In the genomic region with DNA sequence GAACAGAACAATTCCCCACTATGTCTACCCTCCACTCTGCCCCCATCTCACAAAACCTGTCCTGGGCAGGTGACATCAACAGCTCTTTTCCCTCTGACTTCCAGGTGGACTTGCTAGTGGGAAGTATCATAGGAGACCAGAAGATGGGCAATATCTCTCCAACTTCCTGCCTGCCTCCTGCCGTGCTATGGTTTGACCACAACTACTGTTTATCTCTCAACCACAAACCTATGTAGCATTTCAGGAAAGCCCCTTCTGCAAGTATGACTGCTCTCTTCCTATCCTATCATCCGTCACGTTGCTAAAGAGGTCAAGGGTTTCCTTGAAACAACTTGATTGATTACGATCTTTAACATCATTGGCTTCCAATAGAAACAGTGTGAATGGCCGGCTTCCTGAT, we compare ENCODE assay signal across 16 mouse cellular contexts. TPM values are rescaled to one million over a fixed set of nuclear protein-coding genes. Genes with fewer than 3 reads are reported as not detected.
"Had no signal": no experiment of that assay in that cellular context is flagged by ENCODE, and none has a peak within 500 bp of the region (broad histone marks: within the 10 kb centered on the region; RNA-seq: fewer than 3 reads in every experiment).

No protein-coding gene starts in this region.

- DNase-seq: kidney, adult 11 months; kidney, postnatal 14 days; lung, embryonic 14.5 days; lung, postnatal 10 days; lung, postnatal 4 days; midbrain, embryonic 14.5 days; right cerebral cortex, adult 18-20 months; right cerebral cortex, postnatal 25 days; thymus, postnatal 4 days had no signal

- H3K27me3 ChIP-seq: liver, embryonic 15.5 days; neural tube, embryonic 15.5 days had no signal

- H3K36me3 ChIP-seq: limb, embryonic 10.5 days; liver, embryonic 15.5 days; midbrain, embryonic 10.5 days; neural tube, embryonic 15.5 days had no signal

- H3K4me3 ChIP-seq: left cerebral cortex, adult 2 months; limb, embryonic 10.5 days; liver, embryonic 15.5 days; midbrain, embryonic 10.5 days; myocyte; neural tube, embryonic 15.5 days had no signal

- H3K4me1 ChIP-seq: liver, embryonic 15.5 days; midbrain, embryonic 10.5 days had no signal

- H3K9me3 ChIP-seq: limb, embryonic 10.5 days; liver, embryonic 15.5 days; midbrain, embryonic 10.5 days; neural tube, embryonic 15.5 days had no signal

RNA-seq across cellular contexts. Expression of a gene that starts 12.4 kb away (rescaled TPM):
- polyA plus RNA-seq: myocyte; small intestine, adult 2 months had no signal
